Mouse (Mus musculus): ENCODE measurements at regions not wholly inside any gene's neighbourhood (a gene's known extent, or its start where the extent isn't known, plus 50 kb on each side); places are given as distances from the start of the nearest gene placed in this dataset.

GRCm38 (mm10) chr11:18722770-18723169 is 296.0 kb downstream of the Meis1 start:
- WGBS, result 85% methylated on average over 8 of the region's 8 CpGs
- Histone ChIP-seq H3K36me3 (ENCODE audit: control insufficient read depth, insufficient read depth, low read length) (no peaks in the 10 kb centered on the region), H3K27me3 (ENCODE audit: control insufficient read depth, insufficient read depth, low read length) (no peaks in the 10 kb centered on the region), H3K4me3 (ENCODE audit: low read depth, low read length) (no peak overlapping the region), H3K27ac (ENCODE audit: insufficient read depth, low read depth, low read length) (no peak overlapping the region), H3K4me1 (ENCODE audit: control insufficient read depth, insufficient read depth, insufficient read length, low read length) (no peaks in the 10 kb centered on the region)
- TF ChIP-seq POLR2A (IDR thresholded peaks at IDR 0.05; ENCODE audit: low read depth, low read length), result no peak
- TF ChIP-seq CTCF (IDR thresholded peaks at IDR 0.05; ENCODE audit: extremely low read depth, insufficient read length, insufficient replicate concordance, low read depth, low read length), result no peak

GRCm38 (mm10) chr11:18715851-18716126 is 303.0 kb downstream of the Meis1 start:
- TF ChIP-seq CTCF (IDR thresholded peaks at IDR 0.05; ENCODE audit: extremely low read depth, insufficient read length, insufficient replicate concordance, low read depth, low read length), result no peak
- no peak for TF ChIP-seq POLR2A (IDR thresholded peaks at IDR 0.05; ENCODE audit: low read depth, low read length)
- no peaks in the 10 kb centered on the region for H3K36me3 ChIP-seq (ENCODE audit: control insufficient read depth, insufficient read depth, low read length)
- H3K4me3 ChIP-seq (ENCODE audit: low read depth, low read length), result no peak overlapping the region
- H3K27me3 ChIP-seq (ENCODE audit: control insufficient read depth, insufficient read depth, low read length), result no peaks in the 10 kb centered on the region
- H3K27ac ChIP-seq (ENCODE audit: insufficient read depth, low read depth, low read length), result no peak overlapping the region
- 48% methylated on average over 1 of the region's 1 CpGs for WGBS
- no peaks in the 10 kb centered on the region for H3K4me1 ChIP-seq (ENCODE audit: control insufficient read depth, insufficient read depth, insufficient read length, low read length)

GRCm38 (mm10) chr11:18715050-18715850 is 303.5 kb downstream of the Meis1 start:
- Histone ChIP-seq H3K4me3 (ENCODE audit: low read depth, low read length) (no peak overlapping the region), H3K27ac (ENCODE audit: insufficient read depth, low read depth, low read length) (no peak overlapping the region), H3K27me3 (ENCODE audit: control insufficient read depth, insufficient read depth, low read length) (no peaks in the 10 kb centered on the region), H3K36me3 (ENCODE audit: control insufficient read depth, insufficient read depth, low read length) (no peaks in the 10 kb centered on the region), H3K4me1 (ENCODE audit: control insufficient read depth, insufficient read depth, insufficient read length, low read length) (no peaks in the 10 kb centered on the region)
- TF ChIP-seq CTCF (IDR thresholded peaks at IDR 0.05; ENCODE audit: extremely low read depth, insufficient read length, insufficient replicate concordance, low read depth, low read length) (no peak), POLR2A (IDR thresholded peaks at IDR 0.05; ENCODE audit: low read depth, low read length) (no peak)
- WGBS, result 57% methylated on average over 2 of the region's 2 CpGs

GRCm38 (mm10) chr11:18714400-18714799 is 304.4 kb downstream of the Meis1 start:
- no peak overlapping the region for H3K4me3 ChIP-seq (ENCODE audit: low read depth, low read length)
- no peaks in the 10 kb centered on the region for H3K27me3 ChIP-seq (ENCODE audit: control insufficient read depth, insufficient read depth, low read length)
- WGBS, result 83% methylated on average over 5 of the region's 5 CpGs
- no peak overlapping the region for H3K27ac ChIP-seq (ENCODE audit: insufficient read depth, low read depth, low read length)
- no peaks in the 10 kb centered on the region for H3K36me3 ChIP-seq (ENCODE audit: control insufficient read depth, insufficient read depth, low read length)
- H3K4me1 ChIP-seq (ENCODE audit: control insufficient read depth, insufficient read depth, insufficient read length, low read length), result no peaks in the 10 kb centered on the region
- no peak for TF ChIP-seq CTCF (IDR thresholded peaks at IDR 0.05; ENCODE audit: extremely low read depth, insufficient read length, insufficient replicate concordance, low read depth, low read length)
- TF ChIP-seq POLR2A (IDR thresholded peaks at IDR 0.05; ENCODE audit: low read depth, low read length), result no peak

- H3K4me1 ChIP-seq (ENCODE audit: control insufficient read depth, insufficient read depth, insufficient read length, low read length), result no peaks in the 10 kb centered on the region
- TF ChIP-seq POLR2A (IDR thresholded peaks at IDR 0.05; ENCODE audit: low read depth, low read length), result no peak
- TF ChIP-seq CTCF (IDR thresholded peaks at IDR 0.05; ENCODE audit: extremely low read depth, insufficient read length, insufficient replicate concordance, low read depth, low read length), result no peak
Observed at GRCm38 (mm10) chr11:18712642-18713053, 306.1 kb downstream of the Meis1 start.

GRCm38 (mm10) chr11:18709628-18710027 is 309.2 kb downstream of the Meis1 start:
- 72% methylated on average over 3 of the region's 3 CpGs for WGBS
- H3K27me3 ChIP-seq (ENCODE audit: control insufficient read depth, insufficient read depth, low read length), result no peaks in the 10 kb centered on the region
- H3K4me1 ChIP-seq (ENCODE audit: control insufficient read depth, insufficient read depth, insufficient read length, low read length), result no peaks in the 10 kb centered on the region
- no peak overlapping the region for H3K27ac ChIP-seq (ENCODE audit: insufficient read depth, low read depth, low read length)
- TF ChIP-seq CTCF (IDR thresholded peaks at IDR 0.05; ENCODE audit: extremely low read depth, insufficient read length, insufficient replicate concordance, low read depth, low read length) (no peak), POLR2A (IDR thresholded peaks at IDR 0.05; ENCODE audit: low read depth, low read length) (no peak)
- no peaks in the 10 kb centered on the region for H3K36me3 ChIP-seq (ENCODE audit: control insufficient read depth, insufficient read depth, low read length)
- H3K4me3 ChIP-seq (ENCODE audit: low read depth, low read length), result no peak overlapping the region

More at GRCm38 (mm10) chr11:18712642-18713053, 306.1 kb downstream of the Meis1 start:
- Histone ChIP-seq H3K27ac (ENCODE audit: insufficient read depth, low read depth, low read length) (no peak overlapping the region), H3K4me3 (ENCODE audit: low read depth, low read length) (no peak overlapping the region), H3K27me3 (ENCODE audit: control insufficient read depth, insufficient read depth, low read length) (no peaks in the 10 kb centered on the region), H3K36me3 (ENCODE audit: control insufficient read depth, insufficient read depth, low read length) (no peaks in the 10 kb centered on the region)
- 76% methylated on average over 10 of the region's 10 CpGs for WGBS

- Histone ChIP-seq H3K4me1 (ENCODE audit: control insufficient read depth, insufficient read depth, insufficient read length, low read length) (no peaks in the 10 kb centered on the region), H3K4me3 (ENCODE audit: low read depth, low read length) (no peak overlapping the region), H3K36me3 (ENCODE audit: control insufficient read depth, insufficient read depth, low read length) (no peaks in the 10 kb centered on the region), H3K27ac (ENCODE audit: insufficient read depth, low read depth, low read length) (no peak overlapping the region), H3K27me3 (ENCODE audit: control insufficient read depth, insufficient read depth, low read length) (no peaks in the 10 kb centered on the region)
- no peak for TF ChIP-seq POLR2A (IDR thresholded peaks at IDR 0.05; ENCODE audit: low read depth, low read length)
- no peak for TF ChIP-seq CTCF (IDR thresholded peaks at IDR 0.05; ENCODE audit: extremely low read depth, insufficient read length, insufficient replicate concordance, low read depth, low read length)
- 75% methylated on average over 6 of the region's 6 CpGs for WGBS
Observed at GRCm38 (mm10) chr11:18681593-18681992, 337.2 kb downstream of the Meis1 start.
